In genomic region chr3:151333867-151334341, GRCm38 (mm10) we compare ENCODE assay signal across 10 mouse cellular contexts.
A peak's percentile ranks its signal among the peaks of the same experiment; 100 is the strongest.
DNase-seq lines count a peak whose midpoint lies in the region; ATAC-seq and TF ChIP-seq lines count a peak whose summit lies in the region.
"Had no signal": no experiment of that assay in that cellular context is flagged by ENCODE, and none has a peak within 500 bp of the region (broad histone marks: within the 10 kb centered on the region; RNA-seq: fewer than 3 reads in every experiment).

No protein-coding gene starts in this region.

- no peak overlapping the region for H3K27ac ChIP-seq in forebrain, postnatal 0 days (ENCODE audit: low read depth, low read length)
- H3K27ac ChIP-seq in midbrain, postnatal 0 days (ENCODE audit: low read depth, low read length): no peak overlapping the region
- H3K27ac ChIP-seq in layer of hippocampus, adult 2 months: no peak overlapping the region
- H3K27ac ChIP-seq: limb, embryonic 15.5 days had no signal

- no peak overlapping the region for H3K9ac ChIP-seq in forebrain, postnatal 0 days
- H3K9ac ChIP-seq in midbrain, postnatal 0 days (replicated peaks; ENCODE audit: low read length, poor library complexity, severe bottlenecking): no peak overlapping the region
- H3K9ac ChIP-seq: limb, embryonic 15.5 days had no signal

- H3K4me2 ChIP-seq in forebrain, postnatal 0 days (ENCODE audit: low read depth): no peak overlapping the region
- H3K4me2 ChIP-seq in midbrain, postnatal 0 days (ENCODE audit: low read depth, low read length, poor library complexity, severe bottlenecking): no peak overlapping the region
- H3K4me2 ChIP-seq: limb, embryonic 15.5 days had no signal

- no peak overlapping the region for H3K4me3 ChIP-seq in forebrain, postnatal 0 days (ENCODE audit: low read depth, low read length)
- no peak overlapping the region for H3K4me3 ChIP-seq in midbrain, postnatal 0 days (ENCODE audit: low read depth, low read length)
- no peak overlapping the region for H3K4me3 ChIP-seq in layer of hippocampus, adult 2 months
- H3K4me3 ChIP-seq: limb, embryonic 15.5 days had no signal

- H3K36me3 ChIP-seq in forebrain, postnatal 0 days (ENCODE audit: insufficient read depth): no peaks in the 10 kb centered on the region
- H3K36me3 ChIP-seq in midbrain, postnatal 0 days (ENCODE audit: insufficient read depth, low read length): no peaks in the 10 kb centered on the region
- H3K36me3 ChIP-seq: limb, embryonic 15.5 days had no signal

- no peaks in the 10 kb centered on the region for H3K27me3 ChIP-seq in forebrain, postnatal 0 days (ENCODE audit: insufficient read depth, low read length)
- no peaks in the 10 kb centered on the region for H3K27me3 ChIP-seq in midbrain, postnatal 0 days (ENCODE audit: insufficient read depth, low read length)
- H3K27me3 ChIP-seq: limb, embryonic 15.5 days had no signal

- ATAC-seq in forebrain, postnatal 0 days: peak; percentile 67
- ATAC-seq in midbrain, postnatal 0 days (ENCODE audit: low FRiP score): no peak
- ATAC-seq: inflammation-experienced regulatory T-cells, adult 6 months had no signal

- H3K4me1 ChIP-seq in forebrain, postnatal 0 days (ENCODE audit: insufficient read depth): no peaks in the 10 kb centered on the region
- H3K4me1 ChIP-seq in midbrain, postnatal 0 days (ENCODE audit: insufficient read depth, low read length): no peaks in the 10 kb centered on the region

- WGBS in forebrain, postnatal 0 days: 12% methylated on average over 6 of the region's 6 CpGs
- WGBS in midbrain, postnatal 0 days: 33% methylated on average over 6 of the region's 6 CpGs

- no peaks in the 10 kb centered on the region for H3K9me3 ChIP-seq in forebrain, postnatal 0 days (ENCODE audit: low read length)
- H3K9me3 ChIP-seq in midbrain, postnatal 0 days (ENCODE audit: low read length): no peaks in the 10 kb centered on the region
- H3K9me3 ChIP-seq: limb, embryonic 15.5 days had no signal

- no peak for TF ChIP-seq CTCF in forebrain, postnatal 0 days (IDR thresholded peaks at IDR 0.05; ENCODE audit: low read depth)
- TF ChIP-seq CTCF in midbrain, postnatal 0 days (IDR thresholded peaks at IDR 0.05): no peak
- no peak for TF ChIP-seq CTCF in layer of hippocampus, adult 2 months (conservative IDR thresholded peaks at IDR 0.05)

- DNase-seq in cerebellum, adult 9-11 months: peak; percentile 17
- DNase-seq in embryo, embryonic 11 days: peak; percentile 49
- no peak for DNase-seq in forebrain, postnatal 0 days
- DNase-seq in midbrain, postnatal 0 days (ENCODE audit: low spot score): peak; percentile 20
- DNase-seq in thymus, adult 18-20 months: no peak
- DNase-seq in layer of hippocampus, adult 2 months (ENCODE audit: low spot score in 2 of 2): no peak
- no peak for DNase-seq in adrenal gland, adult (ENCODE audit: inconsistent age in 2 of 2, low spot score in 1 of 2)
- DNase-seq: lung, postnatal 4 days had no signal

Comparison
In these comparisons a context has a peak if more than half of its experiments do, and no peak if none do; other contexts are left out.
1. DNase-seq: peak in cerebellum, adult 9-11 months (single experiment), embryo, embryonic 11 days (single experiment) and midbrain, postnatal 0 days (single experiment); none in forebrain, postnatal 0 days (single experiment), thymus, adult 18-20 months (0 of 2), layer of hippocampus, adult 2 months (0 of 2) and adrenal gland, adult (0 of 2).